Mouse (Mus musculus) kidney, postnatal 14 days (tissue): ENCODE data around the gene Notum.
A peak's percentile ranks its signal among the peaks of the same experiment; 100 is the strongest.

Source experiments
- DNase-seq: peaks from one replicate; pipeline ENCODE4 v3.0.0; 2022; ENCODE audit warnings: mixed read lengths

Gene Notum

GRCm38 (mm10) chr11:120632559-120633519 lies 28.1 kb downstream of the Notum start:
- peak; percentile 86 for DNase-seq

GRCm38 (mm10) chr11:120631726-120632448 lies 29.1 kb downstream of the Notum start:
- DNase-seq, result peak; percentile 7

- peak; percentile 67 for DNase-seq
Observed at GRCm38 (mm10) chr11:120630881-120631725, 29.9 kb downstream of the Notum start.

GRCm38 (mm10) chr11:120630401-120630871 lies 30.5 kb downstream of the Notum start:
- peak; percentile 86 for DNase-seq

GRCm38 (mm10) chr11:120629911-120630310 lies 31.1 kb downstream of the Notum start:
- peak; percentile 67 for DNase-seq

- peak; percentile 53 for DNase-seq
Observed at GRCm38 (mm10) chr11:120629341-120629730, 31.6 kb downstream of the Notum start.

- peak; percentile 6 for DNase-seq
Observed at GRCm38 (mm10) chr11:120628601-120629340, 32.2 kb downstream of the Notum start.

GRCm38 (mm10) chr11:120627468-120628300 lies 33.3 kb downstream of the Notum start:
- DNase-seq, result peak; percentile 20

GRCm38 (mm10) chr11:120626785-120627467 lies 34.0 kb downstream of the Notum start:
- no peak for DNase-seq

GRCm38 (mm10) chr11:120625152-120625775 lies 35.7 kb downstream of the Notum start, which contains the start of gene Sirt7:
Sirt7 (minus strand) TSS chr11:120625240.
- DNase-seq, result peak; percentile 5

GRCm38 (mm10) chr11:120624680-120625111 lies 36.3 kb downstream of the Notum start:
- peak; percentile 92 for DNase-seq

GRCm38 (mm10) chr11:120623961-120624679 lies 36.9 kb downstream of the Notum start:
- peak; percentile 84 for DNase-seq

- DNase-seq, result no peak
Observed at GRCm38 (mm10) chr11:120622805-120623204, 38.2 kb downstream of the Notum start.

GRCm38 (mm10) chr11:120620195-120620594 lies 40.8 kb downstream of the Notum start:
- no peak for DNase-seq

- no peak for DNase-seq
Observed at GRCm38 (mm10) chr11:120618619-120619535, 42.1 kb downstream of the Notum start.

- DNase-seq, result peak; percentile 96
Observed at GRCm38 (mm10) chr11:120617519-120618112, 43.4 kb downstream of the Notum start, which contains the start of gene Pcyt2. Pcyt2 (minus strand) TSS chr11:120617936.

- DNase-seq, result peak; percentile 75
Observed at GRCm38 (mm10) chr11:120616617-120617294, 44.2 kb downstream of the Notum start.
